Mouse (Mus musculus) heart, embryonic 11.5 days (tissue): ENCODE data around the gene Vmn1r45. TPM values are rescaled to one million over a fixed set of nuclear protein-coding genes. Genes with fewer than 3 reads are reported as not detected.
"Not testable (repeated sequence)": the region's sequence is repeated elsewhere in the genome, so short reads cannot be mapped to it uniquely, and the experiment has no call there.

Experiments used
- ATAC-seq: fragments of 200-750 bp; cut with Nextera tagmentation; replicated peaks from 2 replicates; pipeline ENCODE4 v1.8.0; 2017; ENCODE audit warnings: moderate library complexity; ENCODE audit not compliant: insufficient number of reproducible peaks, low FRiP score, low TSS enrichment
- H3K27ac ChIP-seq: fragments of 300-500 bp; sonication (generic); 2 replicates; pipeline ENCODE4 v1.5.1; 2014; ENCODE audit warnings: mild to moderate bottlenecking, low read depth, low read length
- H3K27me3 ChIP-seq: fragments of 300-500 bp; sonication (generic); 2 replicates; pipeline ENCODE4 v1.6.1; 2014; ENCODE audit warnings: mild to moderate bottlenecking, low read length, mixed read lengths; ENCODE audit not compliant: control insufficient read depth, insufficient read depth
- H3K36me3 ChIP-seq: fragments of 300-500 bp; sonication (generic); 2 replicates; pipeline ENCODE4 v1.6.1; 2014; ENCODE audit warnings: mild to moderate bottlenecking, low read length, moderate library complexity, mixed read lengths; ENCODE audit not compliant: control insufficient read depth, insufficient read depth
- H3K4me1 ChIP-seq: fragments of 300-500 bp; sonication (generic); 2 replicates; pipeline ENCODE4 v1.6.1; 2014; ENCODE audit warnings: low read length; ENCODE audit not compliant: control insufficient read depth, insufficient read depth
- H3K4me2 ChIP-seq: fragments of 300-500 bp; sonication (generic); 2 replicates; pipeline ENCODE4 v1.6.1; 2014; ENCODE audit warnings: mild to moderate bottlenecking, moderate library complexity
- H3K4me3 ChIP-seq: fragments of 300-500 bp; sonication (generic); 2 replicates; pipeline ENCODE4 v1.5.1; 2014; ENCODE audit warnings: low read depth, low read length
- H3K9ac ChIP-seq: fragments of 300-500 bp; sonication (generic); 2 replicates; pipeline ENCODE4 v1.6.1; 2014; ENCODE audit warnings: mild to moderate bottlenecking, low read depth, low read length, moderate library complexity
- H3K9me3 ChIP-seq: fragments of 300-500 bp; sonication (generic); replicated peaks from 2 replicates; pipeline ENCODE4 v1.6.1; 2016; ENCODE audit warnings: low read length; ENCODE audit not compliant: control insufficient read depth
- WGBS: fragments of 180-500 bp; shearing (Covaris S2); extraction: QIAGEN DNeasy Blood & Tissue Kit; methylation state at CpG from one replicate; pipeline ENCODE4 v1.1.7; 2014; ENCODE audit not compliant: insufficient replicate concordance; 5-methylcytosine and 5-hydroxymethylcytosine counted together
- polyA plus RNA-seq: library from polyadenylated mRNA; unstranded; fragments of >200 nt; fragmentation: Nextera tagmentation; extraction: Ambion mirVana; gene quantifications from 2 replicates; pipeline ENCODE4 v1.2.1, GENCODE M21; 2014

Gene Vmn1r45
- not detected in 2 replicates for polyA plus RNA-seq

GRCm38 (mm10) chr6:89940498-89940897 lies at the start of gene Vmn1r45:
TSS of gene Vmn1r45 (minus strand) at chr6:89940598.
- not testable (repeated sequence) for H3K9me3 ChIP-seq, H3K36me3 ChIP-seq, H3K4me3 ChIP-seq, H3K27me3 ChIP-seq, H3K4me2 ChIP-seq, H3K4me1 ChIP-seq, H3K9ac ChIP-seq, ATAC-seq, H3K27ac ChIP-seq
- WGBS = 80% methylated on average over 2 of the region's 2 CpGs

- Histone ChIP-seq H3K4me2 (no peak overlapping the region), H3K36me3 (no peaks in the 10 kb centered on the region), H3K4me3 (no peak overlapping the region), H3K27ac (no peak overlapping the region), H3K27me3 (no peaks in the 10 kb centered on the region), H3K4me1 (no peaks in the 10 kb centered on the region), H3K9me3 (no peaks in the 10 kb centered on the region), H3K9ac (no peak overlapping the region)
- no peak for ATAC-seq
- 14% methylated on average over 1 of the region's 1 CpGs for WGBS
Measured at GRCm38 (mm10) chr6:89985989-89986388, 45.6 kb upstream of the Vmn1r45 start.

- Histone ChIP-seq H3K27ac (no peak within 1 kb of the TSS), H3K9me3 (no peaks in the 10 kb centered on the region; the same call in 1 of the 2 replicates), H3K4me1 (no peaks in the 10 kb centered on the region), H3K4me3 (no peak within 1 kb of the TSS), H3K9ac (no peak within 1 kb of the TSS), H3K27me3 (no peaks in the 10 kb centered on the region), H3K36me3 (no peaks in the 10 kb centered on the region), H3K4me2 (no peak within 1 kb of the TSS)
- ATAC-seq = no peak
- 47% methylated on average over 2 of the region's 2 CpGs for WGBS
Measured at GRCm38 (mm10) chr6:89969013-89969412, 28.6 kb upstream of the Vmn1r45 start, which contains the start of gene Vmn1r46. TSS of gene Vmn1r46 (plus strand) at chr6:89969313.

GRCm38 (mm10) chr6:89966341-89966740 lies 25.9 kb upstream of the Vmn1r45 start:
- Histone ChIP-seq H3K9me3 (no peaks in the 10 kb centered on the region; the same call in 1 of the 2 replicates), H3K36me3 (no peaks in the 10 kb centered on the region), H3K9ac (no peak overlapping the region), H3K27ac (no peak overlapping the region), H3K4me1 (no peaks in the 10 kb centered on the region), H3K4me3 (no peak overlapping the region), H3K27me3 (no peaks in the 10 kb centered on the region), H3K4me2 (no peak overlapping the region)
- no peak for ATAC-seq

DNA sequence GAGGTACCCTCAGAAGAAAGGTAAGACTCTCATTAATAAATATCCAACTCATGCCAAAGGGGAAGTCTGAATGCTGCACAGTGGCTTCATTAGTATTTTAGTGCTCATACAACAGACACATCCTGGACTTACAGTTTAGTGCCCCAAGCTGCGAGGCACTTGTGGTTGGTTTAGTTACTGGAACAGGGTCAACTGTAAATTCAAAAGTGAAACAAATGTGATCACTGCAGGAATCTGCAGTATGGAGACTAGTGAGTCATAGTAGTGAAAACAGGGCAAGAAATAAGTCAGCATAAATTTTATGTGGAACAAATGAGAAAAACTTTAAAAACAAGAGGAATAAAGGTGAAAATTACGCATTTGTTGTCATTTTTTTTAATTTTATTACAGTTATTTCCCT lies 13.2 kb upstream of the Vmn1r45 start:
- Histone ChIP-seq H3K36me3 (no peaks in the 10 kb centered on the region), H3K4me1 (no peaks in the 10 kb centered on the region), H3K4me2 (no peak overlapping the region), H3K27me3 (no peaks in the 10 kb centered on the region), H3K9ac (no peak overlapping the region), H3K9me3 (peaks cover 1% of the 10 kb centered on the region; the same call in 1 of the 2 replicates), H3K4me3 (no peak overlapping the region), H3K27ac (no peak overlapping the region)
- ATAC-seq = no peak
- WGBS = 69% methylated on average over 2 of the region's 2 CpGs

GRCm38 (mm10) chr6:89940926-89941325 lies 528 bp upstream of the Vmn1r45 start:
- Histone ChIP-seq H3K4me3 (no peak overlapping the region), H3K4me1 (no peaks in the 10 kb centered on the region), H3K9ac (no peak overlapping the region), H3K9me3 (no peaks in the 10 kb centered on the region), H3K27me3 (no peaks in the 10 kb centered on the region), H3K36me3 (no peaks in the 10 kb centered on the region), H3K4me2 (no peak overlapping the region), H3K27ac (no peak overlapping the region)
- WGBS = 71% methylated on average over 2 of the region's 2 CpGs
- no peak for ATAC-seq

GRCm38 (mm10) chr6:89883812-89884211 lies 56.6 kb downstream of the Vmn1r45 start:
- no peak overlapping the region for H3K4me2 ChIP-seq
- H3K4me3 ChIP-seq = no peak overlapping the region
- no peaks in the 10 kb centered on the region for H3K36me3 ChIP-seq
- no peak overlapping the region for H3K27ac ChIP-seq
- H3K4me1 ChIP-seq = no peaks in the 10 kb centered on the region
- 55% methylated on average over 2 of the region's 2 CpGs for WGBS
- 0 out of 2 replicates have a peak, but pooled peaks cover 2% of the 10 kb centered on the region for H3K9me3 ChIP-seq
- no peak overlapping the region for H3K9ac ChIP-seq
- no peaks in the 10 kb centered on the region for H3K27me3 ChIP-seq
- ATAC-seq = no peak

DNA sequence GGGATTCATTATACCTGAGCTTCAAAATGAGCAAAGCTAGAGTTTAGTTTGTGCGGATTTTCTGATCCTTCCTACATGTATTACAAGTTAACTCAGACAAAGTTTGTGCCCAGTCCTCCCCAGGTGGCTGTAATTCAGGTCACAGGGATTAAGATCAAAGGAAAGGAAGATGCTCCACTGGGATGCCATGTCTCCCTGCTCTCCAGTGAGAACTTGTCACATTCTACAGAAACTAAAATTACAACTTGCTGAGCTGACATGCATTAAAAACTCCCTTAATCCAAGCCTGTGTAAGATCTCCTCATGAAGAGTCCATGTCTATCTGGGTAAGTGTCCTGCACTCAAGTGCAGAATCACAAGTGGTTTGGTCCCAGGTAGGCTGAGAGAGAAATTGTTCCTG lies 57.0 kb downstream of the Vmn1r45 start, which contains the start of gene Vmn1r44:
Gene Vmn1r44 (plus strand): TSS at position 301 of the 400 bp plus-strand sequence.
- Histone ChIP-seq H3K4me1 (no peaks in the 10 kb centered on the region), H3K27ac (no peak within 1 kb of the TSS), H3K36me3 (no peaks in the 10 kb centered on the region), H3K4me3 (no peak within 1 kb of the TSS), H3K4me2 (no peak within 1 kb of the TSS), H3K9me3 (no peaks in the 10 kb centered on the region), H3K9ac (no peak within 1 kb of the TSS), H3K27me3 (no peaks in the 10 kb centered on the region)
- WGBS = 59% methylated on average over 1 of the region's 1 CpGs
- no peak for ATAC-seq
